ENCODE assay signal across 8 mouse cellular contexts in the genomic region with DNA sequence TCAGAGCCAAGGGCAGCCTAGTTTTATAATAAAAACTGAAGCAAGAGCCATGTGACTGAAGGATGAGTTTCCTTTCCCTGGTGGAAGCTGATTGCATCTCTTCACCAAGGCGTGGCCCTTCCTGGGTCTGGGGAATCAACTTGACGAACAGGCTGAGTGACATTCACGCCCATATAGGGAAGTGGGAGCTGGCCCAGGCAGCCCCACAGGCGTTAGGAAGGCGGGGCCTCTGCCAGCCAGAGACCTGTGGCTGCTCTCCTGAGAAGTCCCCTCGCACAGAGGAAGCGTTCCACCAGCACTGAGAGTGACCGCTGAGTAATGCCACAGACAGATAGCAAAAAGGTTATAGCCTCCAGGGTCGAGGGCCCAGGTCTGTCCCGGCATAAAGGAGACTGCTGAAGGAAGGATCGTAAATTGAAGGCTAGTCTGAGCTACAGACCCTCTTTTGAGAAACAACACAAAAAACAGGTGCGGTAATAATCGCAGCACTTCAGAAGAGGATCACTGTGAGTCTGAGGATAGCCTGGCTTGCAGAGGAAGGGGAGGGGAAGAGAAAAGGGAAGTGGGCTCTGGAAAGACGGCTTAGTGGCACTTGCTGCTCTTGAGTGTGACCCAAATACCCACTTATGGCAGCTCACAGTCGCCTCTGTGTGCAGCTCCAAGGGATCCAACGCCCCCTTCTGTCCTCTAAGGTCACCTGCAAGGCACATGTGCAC. TPM values are rescaled to one million over a fixed set of nuclear protein-coding genes. Genes with fewer than 3 reads are reported as not detected.
DNase-seq lines count a peak whose midpoint lies in the region; ATAC-seq and TF ChIP-seq lines count a peak whose summit lies in the region.

No protein-coding gene starts in this region.

- WGBS in intestine, embryonic 16.5 days = 2% methylated on average over 16 of the region's 16 CpGs
- WGBS in lung, adult 2 months = 2% methylated on average over 16 of the region's 16 CpGs
- 3% methylated on average over 16 of the region's 16 CpGs for WGBS in neural tube, embryonic 14.5 days

- H3K36me3 ChIP-seq in intestine, embryonic 16.5 days (ENCODE audit: control insufficient read depth, insufficient read depth, low read length) = no peaks in the 10 kb centered on the region
- no peaks in the 10 kb centered on the region for H3K36me3 ChIP-seq in neural tube, embryonic 14.5 days (ENCODE audit: control insufficient read depth, insufficient read depth, low read length)

- peak overlapping the region; percentile 53 for H3K4me2 ChIP-seq in intestine, embryonic 16.5 days (ENCODE audit: low read depth, low read length)
- 0 out of 2 replicates have a peak overlapping the region, but pooled peaks have one; percentile 6 for H3K4me2 ChIP-seq in neural tube, embryonic 14.5 days (ENCODE audit: low read depth, low read length)

- H3K27ac ChIP-seq in intestine, embryonic 16.5 days (ENCODE audit: low read length) = peak overlapping the region; percentile 79
- H3K27ac ChIP-seq in neural tube, embryonic 14.5 days (ENCODE audit: low read depth, low read length) = no peak overlapping the region

- peak; percentile 19 for DNase-seq in right cerebral cortex, postnatal 14 days
- DNase-seq in right cerebral cortex, postnatal 4 days = no peak
- DNase-seq in cerebellum, postnatal 36 days = peak; percentile 41 to 42
- DNase-seq in gonadal fat pad, adult 2 months (ENCODE audit: low read depth) = peak; percentile 62
- peak; percentile 73 for DNase-seq in lung, adult 2 months
- DNase-seq in thymus, postnatal 36 days = peak; percentile 50 to 54

- peaks cover 4% of the 10 kb centered on the region; the same call in 1 of the 2 replicates for H3K4me1 ChIP-seq in intestine, embryonic 16.5 days (ENCODE audit: control insufficient read depth, insufficient read depth, low read length)
- peaks cover 10% of the 10 kb centered on the region; the same call in 1 of the 2 replicates for H3K4me1 ChIP-seq in lung, adult 2 months (ENCODE audit: control insufficient read depth, insufficient read depth, low read length)
- peaks cover 4% of the 10 kb centered on the region; the same call in 1 of the 2 replicates for H3K4me1 ChIP-seq in neural tube, embryonic 14.5 days (ENCODE audit: control insufficient read depth, insufficient read depth, low read length)

- peak; percentile 80 for ATAC-seq in intestine, embryonic 16.5 days
- peak; percentile 45; the same call in 1 of the 2 replicates for ATAC-seq in neural tube, embryonic 14.5 days (ENCODE audit: low read depth)

- peak; percentile 83 for TF ChIP-seq CTCF in lung, adult 2 months (IDR thresholded peaks at IDR 0.05; ENCODE audit: insufficient read depth, low read length)

- H3K27me3 ChIP-seq in intestine, embryonic 16.5 days (replicated peaks; ENCODE audit: control insufficient read depth, insufficient read depth, low read length) = no peaks in the 10 kb centered on the region
- no peaks in the 10 kb centered on the region for H3K27me3 ChIP-seq in neural tube, embryonic 14.5 days (ENCODE audit: control insufficient read depth, insufficient read depth, low read length)

- peak overlapping the region; percentile 62 for H3K9ac ChIP-seq in intestine, embryonic 16.5 days (ENCODE audit: low read depth, low read length)
- no peak overlapping the region for H3K9ac ChIP-seq in neural tube, embryonic 14.5 days (replicated peaks; ENCODE audit: low read depth, low read length)

- no peaks in the 10 kb centered on the region for H3K9me3 ChIP-seq in intestine, embryonic 16.5 days (ENCODE audit: control insufficient read depth, low read length)
- no peaks in the 10 kb centered on the region for H3K9me3 ChIP-seq in neural tube, embryonic 14.5 days (ENCODE audit: control insufficient read depth, low read length)

- TF ChIP-seq POLR2A in lung, adult 2 months (IDR thresholded peaks at IDR 0.05; ENCODE audit: borderline replicate concordance, extremely low read depth, low read depth, low read length) = peak; percentile 75; the same call in 1 of the 2 replicates

- peak overlapping the region; percentile 37 for H3K4me3 ChIP-seq in intestine, embryonic 16.5 days (ENCODE audit: low read length)
- peak overlapping the region; percentile 45 for H3K4me3 ChIP-seq in lung, adult 2 months (replicated peaks; ENCODE audit: extremely low read depth, low read depth, low read length)
- H3K4me3 ChIP-seq in neural tube, embryonic 14.5 days (ENCODE audit: low read depth, low read length) = no peak overlapping the region

RNA-seq across cellular contexts. Expression of a gene that starts 5.2 kb away (rescaled TPM):
- polyA plus RNA-seq in gonadal fat pad, adult 2 months (2012; rRNA removed) = 51.1 and 68.3 TPM in 2 replicates
- 36.0 and 38.9 TPM in 2 replicates for polyA plus RNA-seq in intestine, embryonic 16.5 days (2015; fragmentation: Nextera tagmentation; extraction: Ambion mirVana)
- polyA plus RNA-seq in lung, adult 2 months (2012; rRNA removed) = 78.1 and 81.8 TPM in 2 replicates
- 20.9 and 27.5 TPM in 2 replicates for polyA plus RNA-seq in neural tube, embryonic 14.5 days (2014; fragmentation: Nextera tagmentation; extraction: Ambion mirVana)

RNA-seq across cellular contexts. Expression of a gene that starts 41.2 kb away (rescaled TPM):
- polyA plus RNA-seq in gonadal fat pad, adult 2 months (2012; rRNA removed) = 64.8 and 71.9 TPM in 2 replicates
- polyA plus RNA-seq in intestine, embryonic 16.5 days (2015; fragmentation: Nextera tagmentation; extraction: Ambion mirVana) = 44.4 and 45.5 TPM in 2 replicates
- polyA plus RNA-seq in lung, adult 2 months (2012; rRNA removed) = 82.3 and 88.5 TPM in 2 replicates
- 73.5 and 77.9 TPM in 2 replicates for polyA plus RNA-seq in neural tube, embryonic 14.5 days (2014; fragmentation: Nextera tagmentation; extraction: Ambion mirVana)

RNA-seq across cellular contexts. Expression of a gene that starts 41.3 kb away (rescaled TPM):
- polyA plus RNA-seq in gonadal fat pad, adult 2 months (2012; rRNA removed) = 11.2 and 11.8 TPM in 2 replicates
- polyA plus RNA-seq in intestine, embryonic 16.5 days (2015; fragmentation: Nextera tagmentation; extraction: Ambion mirVana) = 33.0 and 37.0 TPM in 2 replicates
- 7.8 and 11.9 TPM in 2 replicates for polyA plus RNA-seq in lung, adult 2 months (2012; rRNA removed)
- polyA plus RNA-seq in neural tube, embryonic 14.5 days (2014; fragmentation: Nextera tagmentation; extraction: Ambion mirVana) = 47.1 and 52.9 TPM in 2 replicates
